Mouse (Mus musculus): ENCODE measurements around the gene Grid2.

- TF ChIP-seq CTCF (IDR thresholded peaks at IDR 0.05; ENCODE audit: low read depth, low read length): no peak
- no peak for TF ChIP-seq POLR2A (IDR thresholded peaks at IDR 0.05; ENCODE audit: extremely low read depth, insufficient read depth, low read length)
Measured at GRCm38 (mm10) chr6:63590681-63591080, 335.0 kb downstream of the Grid2 start.
